ENCODE assay signal across 41 mouse cellular contexts in the genomic region with DNA sequence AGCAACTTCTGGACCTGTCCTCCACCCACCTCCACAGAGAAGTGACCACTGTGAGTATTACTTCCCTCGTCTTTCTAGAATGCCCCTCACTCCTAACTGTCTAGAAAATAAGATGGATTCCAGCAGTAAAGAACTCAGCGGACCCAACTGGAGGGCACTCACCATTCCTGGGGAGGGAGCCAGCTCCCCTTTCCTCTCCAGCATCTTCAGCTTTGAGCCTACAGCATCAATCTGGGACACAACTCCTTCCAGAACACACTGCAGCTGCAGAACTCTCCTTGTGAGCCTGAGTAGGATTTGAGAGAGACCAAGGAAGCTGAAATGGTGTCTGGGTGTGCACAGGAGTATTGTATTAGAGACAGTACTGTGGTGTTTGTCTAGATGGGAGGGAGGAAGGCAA. TPM values are rescaled to one million over a fixed set of nuclear protein-coding genes. Genes with fewer than 3 reads are reported as not detected.
"Had no signal": no experiment of that assay in that cellular context is flagged by ENCODE, and none has a peak within 500 bp of the region (broad histone marks: within the 10 kb centered on the region; RNA-seq: fewer than 3 reads in every experiment).

No protein-coding gene starts in this region.

- H3K27ac ChIP-seq: heart, embryonic 13.5 days; heart, embryonic 15.5 days; hindbrain, embryonic 10.5 days; hindbrain, embryonic 12.5 days; hindbrain, embryonic 13.5 days; hindbrain, embryonic 14.5 days; hindbrain, embryonic 15.5 days; hindbrain, postnatal 0 days; intestine, embryonic 15.5 days; kidney, embryonic 15.5 days; kidney, postnatal 0 days; layer of hippocampus, adult 2 months; left cerebral cortex, adult 2 months had no signal

- H3K4me3 ChIP-seq: heart, embryonic 13.5 days; heart, embryonic 15.5 days; hindbrain, embryonic 10.5 days; hindbrain, embryonic 12.5 days; hindbrain, embryonic 13.5 days; hindbrain, embryonic 15.5 days; intestine, embryonic 15.5 days; kidney, embryonic 15.5 days; layer of hippocampus, adult 2 months; left cerebral cortex, adult 2 months had no signal

- H3K9me3 ChIP-seq: heart, embryonic 13.5 days; heart, embryonic 15.5 days; hindbrain, embryonic 10.5 days; hindbrain, embryonic 12.5 days; hindbrain, embryonic 13.5 days; hindbrain, embryonic 15.5 days; intestine, embryonic 15.5 days; kidney, embryonic 15.5 days had no signal

- H3K9ac ChIP-seq: heart, embryonic 13.5 days; heart, embryonic 15.5 days; hindbrain, embryonic 12.5 days; hindbrain, embryonic 13.5 days; hindbrain, embryonic 14.5 days; hindbrain, embryonic 15.5 days; intestine, embryonic 15.5 days; kidney, embryonic 15.5 days had no signal

- H3K36me3 ChIP-seq: heart, embryonic 15.5 days; hindbrain, embryonic 12.5 days; hindbrain, embryonic 15.5 days; intestine, embryonic 15.5 days had no signal

- H3K4me2 ChIP-seq: heart, embryonic 11.5 days; heart, embryonic 13.5 days; heart, embryonic 15.5 days; hindbrain, embryonic 12.5 days; hindbrain, embryonic 13.5 days; hindbrain, embryonic 14.5 days; hindbrain, embryonic 15.5 days; intestine, embryonic 15.5 days; kidney, embryonic 15.5 days had no signal

- ATAC-seq: hindbrain, embryonic 16.5 days; hindbrain, postnatal 0 days; inflammation-experienced regulatory T-cells, adult 6 months; intestine, embryonic 15.5 days; intestine, embryonic 16.5 days; intestine, postnatal 0 days had no signal

- DNase-seq: heart, postnatal 14 days; heart, postnatal 36 days; heart, postnatal 4 days; kidney, adult 11 months; kidney, adult 18-20 months; kidney, adult 8-10 months; kidney, postnatal 10 days; kidney, postnatal 14 days; kidney, postnatal 25 days; kidney, postnatal 36 days; kidney, postnatal 4 days; layer of hippocampus, adult 9-11 months; layer of hippocampus, postnatal 36 days had no signal

RNA-seq across cellular contexts. Expression of gene Pkd2l1, which starts 43.3 kb away (rescaled TPM):
- total RNA-seq: heart, adult 8-10 months; heart, postnatal 14 days; heart, postnatal 25 days; heart, postnatal 36 days; heart, postnatal 4 days; hematopoietic stem cell, adult 5-6 weeks; layer of hippocampus, postnatal 14 days had no signal
- polyA plus RNA-seq: heart, embryonic 11.5 days; heart, embryonic 14.5 days; heart, embryonic 15.5 days; heart, embryonic 16.5 days; heart, postnatal 0 days; intestine, embryonic 15.5 days; intestine, embryonic 16.5 days; intestine, postnatal 0 days; kidney, embryonic 14.5 days; kidney, embryonic 16.5 days had no signal

RNA-seq across cellular contexts. Expression of gene Scd3, which starts 54.1 kb away (rescaled TPM):
- total RNA-seq: heart, postnatal 14 days; heart, postnatal 25 days; heart, postnatal 36 days; heart, postnatal 4 days had no signal
- polyA plus RNA-seq: inflammation-experienced regulatory T-cells, adult 6 months; intestine, postnatal 0 days; large intestine, adult 2 months had no signal
